Mouse (Mus musculus): ENCODE results near the gene Gm7247.
"Not testable (repeated sequence)": the region's sequence is repeated elsewhere in the genome, so short reads cannot be mapped to it uniquely, and the experiment has no call there.

The Gm7247 gene

GRCm38 (mm10) chr14:51496955-51497354 is 135.4 kb downstream of the Gm7247 start:
- DNase-seq (ENCODE audit: low spot score): no peak

- no peak for DNase-seq (ENCODE audit: low spot score)
Measured at GRCm38 (mm10) chr14:51497958-51498357, 136.4 kb downstream of the Gm7247 start.

- DNase-seq (ENCODE audit: low spot score): no peak
Measured at GRCm38 (mm10) chr14:51499707-51500275, 138.2 kb downstream of the Gm7247 start.

GRCm38 (mm10) chr14:51500461-51500860 is 138.9 kb downstream of the Gm7247 start:
- DNase-seq (ENCODE audit: low spot score): no peak

- no peak for DNase-seq (ENCODE audit: low spot score)
Measured at GRCm38 (mm10) chr14:51507416-51507815, 145.9 kb downstream of the Gm7247 start.

GRCm38 (mm10) chr14:51552490-51552889 is 190.9 kb downstream of the Gm7247 start, which contains the start of gene Gm5622:
Gene Gm5622 (plus strand): TSS chr14:51552790.
- DNase-seq (ENCODE audit: low spot score): no peak

GRCm38 (mm10) chr14:51573963-51574362 is 212.4 kb downstream of the Gm7247 start, which contains the start of gene Gm17175:
Gene Gm17175 (minus strand): TSS chr14:51574063.
- DNase-seq (ENCODE audit: low spot score): not testable (repeated sequence)

- DNase-seq (ENCODE audit: low spot score): not testable (repeated sequence)
Measured at GRCm38 (mm10) chr14:51592039-51592438, 230.5 kb downstream of the Gm7247 start, which contains the start of gene Gm17174. Gene Gm17174 (minus strand): TSS chr14:51592139.

GRCm38 (mm10) chr14:51611210-51611609 is 249.7 kb downstream of the Gm7247 start, which contains the start of gene Gm17078:
Gene Gm17078 (minus strand): TSS chr14:51611310.
- no peak for DNase-seq (ENCODE audit: low spot score)

All from ovary, postnatal 10 days (tissue).